Mouse (Mus musculus): Measurements from ENCODE around the gene Ehmt1. TPM values are rescaled to one million over a fixed set of nuclear protein-coding genes. Genes with fewer than 3 reads are reported as not detected.

Ehmt1 gene
- total and polyA plus RNA-seq, 2 experiments from 2014 or later, result 63.3 to 67.8 TPM

DNA sequence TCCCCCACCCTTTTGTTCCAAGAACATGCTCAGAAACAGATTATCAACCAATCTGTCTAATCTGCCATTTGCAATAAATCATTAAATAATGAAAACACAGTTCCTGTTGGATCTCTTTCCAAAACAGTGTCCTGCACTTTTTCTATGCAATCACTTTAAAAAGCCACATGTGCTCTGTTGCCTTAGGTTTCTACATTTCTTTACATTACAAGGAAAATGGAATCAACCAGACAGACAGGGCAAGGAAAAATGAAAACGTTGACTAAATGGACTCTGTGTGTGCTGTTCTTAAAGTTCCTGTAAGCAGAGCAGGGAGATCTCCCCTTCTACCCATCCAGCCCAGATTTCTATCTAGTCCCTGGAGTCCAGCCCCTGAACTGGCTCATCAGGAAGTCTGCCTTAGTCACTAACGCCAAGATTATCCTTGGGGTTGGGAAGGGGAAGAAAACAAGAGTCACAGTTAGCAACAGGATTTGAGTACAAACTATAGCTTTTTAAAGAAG, 13.7 kb downstream of the Ehmt1 start:
- Histone ChIP-seq H3K27ac (ENCODE audit: low read depth, low read length) (peak overlapping the region; percentile 67), H3K4me2 (ENCODE audit: low read depth, low read length, poor library complexity, severe bottlenecking) (no peak overlapping the region), H3K36me3 (ENCODE audit: insufficient read depth, low read length) (no peaks in the 10 kb centered on the region), H3K9me3 (ENCODE audit: low read length) (no peaks in the 10 kb centered on the region), H3K9ac (replicated peaks; ENCODE audit: low read length, poor library complexity, severe bottlenecking) (no peak overlapping the region), H3K4me3 (ENCODE audit: low read depth, low read length) (no peak overlapping the region), H3K4me1 (ENCODE audit: insufficient read depth, low read length) (0 out of 2 replicates have a peak, but pooled peaks cover 3% of the 10 kb centered on the region), H3K27me3 (ENCODE audit: insufficient read depth, low read length) (no peaks in the 10 kb centered on the region)
- no peak for TF ChIP-seq CTCF (IDR thresholded peaks at IDR 0.05)
- DNase-seq (ENCODE audit: low spot score) (no peak), ATAC-seq (ENCODE audit: low FRiP score) (no peak)
- 5% methylated on average over 2 of the region's 2 CpGs for WGBS

DNA sequence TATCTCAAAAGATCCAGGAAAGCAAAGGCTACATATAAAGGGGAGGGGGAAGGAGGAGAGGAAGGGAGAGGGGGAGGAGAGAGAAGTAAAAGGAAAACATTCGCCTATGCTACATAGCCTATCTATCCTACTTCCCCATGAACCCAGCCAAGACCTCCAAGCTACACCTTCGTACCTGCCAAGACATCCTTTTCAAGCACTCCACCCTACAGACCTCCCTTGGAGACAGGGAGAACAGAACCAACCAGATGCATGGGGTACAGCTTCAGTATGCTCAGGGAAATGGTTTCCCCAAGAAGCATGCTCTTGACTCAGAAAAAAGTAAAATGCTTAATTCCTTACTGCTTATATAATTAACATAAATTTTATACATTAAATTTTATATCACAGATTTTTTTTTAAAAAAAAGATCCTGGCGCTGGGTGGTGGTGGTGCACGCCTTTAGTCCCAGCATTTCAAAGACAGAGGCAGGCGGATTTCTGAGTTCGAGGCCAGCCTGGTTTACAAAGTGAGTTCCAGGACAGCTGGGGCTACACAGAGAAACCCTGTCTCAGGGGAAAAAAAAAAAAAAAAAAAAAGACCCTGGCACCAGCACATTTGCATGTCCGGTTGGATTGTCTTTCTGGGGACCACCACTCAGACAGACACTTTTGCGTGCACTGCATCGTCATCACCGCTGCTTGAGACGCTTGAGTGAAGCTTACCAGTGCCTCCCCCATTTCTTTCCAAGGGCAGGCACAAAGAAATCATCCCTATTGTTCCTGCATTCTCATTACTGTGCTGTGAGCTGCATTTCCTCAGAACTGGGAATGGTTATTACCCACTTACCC, 14.4 kb downstream of the Ehmt1 start:
- 0 out of 2 replicates have a peak, but pooled peaks cover 3% of the 10 kb centered on the region for H3K4me1 ChIP-seq (ENCODE audit: insufficient read depth, low read length)
- H3K4me2 ChIP-seq (ENCODE audit: low read depth, low read length, poor library complexity, severe bottlenecking), result no peak overlapping the region
- 47% methylated on average over 11 of the region's 11 CpGs for WGBS
- TF ChIP-seq CTCF (IDR thresholded peaks at IDR 0.05), result no peak
- DNase-seq (ENCODE audit: low spot score), result peak; percentile 32
- no peak overlapping the region for H3K4me3 ChIP-seq (ENCODE audit: low read depth, low read length)
- H3K9ac ChIP-seq (replicated peaks; ENCODE audit: low read length, poor library complexity, severe bottlenecking), result no peak overlapping the region
- no peak for ATAC-seq (ENCODE audit: low FRiP score)
- H3K9me3 ChIP-seq (ENCODE audit: low read length), result no peaks in the 10 kb centered on the region
- H3K27ac ChIP-seq (ENCODE audit: low read depth, low read length), result peak overlapping the region; percentile 67; the same call in 1 of the 2 replicates
- H3K36me3 ChIP-seq (ENCODE audit: insufficient read depth, low read length), result no peaks in the 10 kb centered on the region
- H3K27me3 ChIP-seq (ENCODE audit: insufficient read depth, low read length), result no peaks in the 10 kb centered on the region

DNA sequence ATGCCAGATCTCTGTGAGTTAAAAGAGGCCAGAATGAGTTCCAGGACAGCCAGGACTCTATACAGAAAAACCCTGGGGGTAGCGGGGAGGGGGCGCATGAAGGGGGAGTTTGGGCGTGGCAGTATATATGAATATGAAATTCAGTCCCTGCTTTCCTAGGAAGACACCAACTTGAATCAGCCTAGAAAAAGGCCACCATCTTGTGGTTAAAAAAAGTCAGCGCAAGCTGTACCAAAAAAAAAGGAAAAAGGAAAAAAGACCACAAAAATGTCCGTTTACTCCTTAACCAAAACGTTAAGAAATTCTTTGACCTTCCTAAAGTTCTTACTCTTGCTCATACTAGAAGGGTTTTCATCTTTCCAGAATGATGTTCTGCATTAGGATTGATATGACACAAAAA, 16.4 kb downstream of the Ehmt1 start:
- no peaks in the 10 kb centered on the region for H3K27me3 ChIP-seq (ENCODE audit: insufficient read depth, low read length)
- peak; percentile 21 for DNase-seq (ENCODE audit: low spot score)
- H3K4me1 ChIP-seq (ENCODE audit: insufficient read depth, low read length), result 0 out of 2 replicates have a peak, but pooled peaks cover 3% of the 10 kb centered on the region
- no peak for ATAC-seq (ENCODE audit: low FRiP score)
- 83% methylated on average over 6 of the region's 6 CpGs for WGBS
- peak; percentile 54 for TF ChIP-seq CTCF (IDR thresholded peaks at IDR 0.05)
- no peaks in the 10 kb centered on the region for H3K9me3 ChIP-seq (ENCODE audit: low read length)
- no peak overlapping the region for H3K4me2 ChIP-seq (ENCODE audit: low read depth, low read length, poor library complexity, severe bottlenecking)
- H3K27ac ChIP-seq (ENCODE audit: low read depth, low read length), result no peak overlapping the region
- no peak overlapping the region for H3K9ac ChIP-seq (replicated peaks; ENCODE audit: low read length, poor library complexity, severe bottlenecking)
- no peaks in the 10 kb centered on the region for H3K36me3 ChIP-seq (ENCODE audit: insufficient read depth, low read length)
- no peak overlapping the region for H3K4me3 ChIP-seq (ENCODE audit: low read depth, low read length)

- 56% methylated on average over 5 of the region's 5 CpGs for WGBS
- 0 out of 2 replicates have a peak, but pooled peaks cover 3% of the 10 kb centered on the region for H3K4me1 ChIP-seq (ENCODE audit: insufficient read depth, low read length)
- no peaks in the 10 kb centered on the region for H3K27me3 ChIP-seq (ENCODE audit: insufficient read depth, low read length)
- TF ChIP-seq CTCF (IDR thresholded peaks at IDR 0.05), result no peak
- no peak overlapping the region for H3K9ac ChIP-seq (replicated peaks; ENCODE audit: low read length, poor library complexity, severe bottlenecking)
- H3K27ac ChIP-seq (ENCODE audit: low read depth, low read length), result no peak overlapping the region
- ATAC-seq (ENCODE audit: low FRiP score) (no peak), DNase-seq (ENCODE audit: low spot score) (peak; percentile 29)
- no peak overlapping the region for H3K4me3 ChIP-seq (ENCODE audit: low read depth, low read length)
- no peaks in the 10 kb centered on the region for H3K36me3 ChIP-seq (ENCODE audit: insufficient read depth, low read length)
- H3K4me2 ChIP-seq (ENCODE audit: low read depth, low read length, poor library complexity, severe bottlenecking), result no peak overlapping the region
- H3K9me3 ChIP-seq (ENCODE audit: low read length), result no peaks in the 10 kb centered on the region
These were observed 18.4 kb downstream of the Ehmt1 start for GRCm38 (mm10) chr2:24901055-24901454.

DNA sequence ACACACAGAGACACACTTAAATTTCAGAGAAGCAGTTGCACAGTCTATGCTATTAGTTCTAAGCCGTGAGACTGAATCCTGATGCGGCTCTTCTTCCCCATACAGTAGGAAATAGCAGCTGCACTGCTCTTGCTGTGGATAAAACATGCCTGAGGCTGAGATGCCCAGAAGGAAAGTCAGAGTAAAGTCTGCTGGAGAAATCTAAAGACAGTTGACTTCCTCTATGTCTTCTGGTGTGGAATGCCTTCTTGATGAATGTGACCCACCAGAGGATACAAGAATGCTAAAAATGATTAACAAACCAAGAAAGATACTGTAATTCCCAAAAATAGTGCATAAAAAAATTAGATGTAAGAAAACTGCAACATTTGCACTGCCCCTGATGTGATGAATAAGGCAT, 20.1 kb downstream of the Ehmt1 start:
- Histone ChIP-seq H3K4me2 (ENCODE audit: low read depth, low read length, poor library complexity, severe bottlenecking) (no peak overlapping the region), H3K9me3 (ENCODE audit: low read length) (no peaks in the 10 kb centered on the region), H3K27me3 (ENCODE audit: insufficient read depth, low read length) (no peaks in the 10 kb centered on the region), H3K36me3 (ENCODE audit: insufficient read depth, low read length) (no peaks in the 10 kb centered on the region), H3K4me3 (ENCODE audit: low read depth, low read length) (no peak overlapping the region), H3K4me1 (ENCODE audit: insufficient read depth, low read length) (no peaks in the 10 kb centered on the region), H3K9ac (replicated peaks; ENCODE audit: low read length, poor library complexity, severe bottlenecking) (no peak overlapping the region), H3K27ac (ENCODE audit: low read depth, low read length) (no peak overlapping the region)
- WGBS, result 84% methylated on average over 2 of the region's 2 CpGs
- no peak for TF ChIP-seq CTCF (IDR thresholded peaks at IDR 0.05)
- no peak for ATAC-seq (ENCODE audit: low FRiP score)
- no peak for DNase-seq (ENCODE audit: low spot score)

DNA sequence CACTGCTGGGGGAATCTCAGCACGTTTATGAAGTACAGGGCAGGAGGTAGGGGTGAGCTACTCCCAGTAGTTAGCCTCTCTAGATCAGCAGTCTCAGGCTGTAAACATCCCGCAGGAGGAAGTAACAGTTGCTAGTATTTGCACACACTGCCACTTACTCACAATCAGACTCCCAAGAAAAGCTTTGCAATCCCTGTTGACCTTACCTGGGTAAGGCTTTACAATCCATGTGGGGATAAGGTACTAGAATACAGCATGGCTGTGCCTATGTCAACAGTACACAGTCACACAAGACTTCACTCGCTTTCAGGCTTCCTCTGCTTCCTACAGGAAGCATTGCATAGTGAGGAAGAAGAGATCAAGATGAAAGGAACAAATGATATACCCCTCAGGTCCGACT, 22.7 kb downstream of the Ehmt1 start:
- Histone ChIP-seq H3K4me2 (ENCODE audit: low read depth, low read length, poor library complexity, severe bottlenecking) (no peak overlapping the region), H3K27me3 (ENCODE audit: insufficient read depth, low read length) (no peaks in the 10 kb centered on the region), H3K4me1 (ENCODE audit: insufficient read depth, low read length) (no peaks in the 10 kb centered on the region), H3K9me3 (ENCODE audit: low read length) (no peaks in the 10 kb centered on the region), H3K9ac (replicated peaks; ENCODE audit: low read length, poor library complexity, severe bottlenecking) (no peak overlapping the region), H3K4me3 (ENCODE audit: low read depth, low read length) (no peak overlapping the region), H3K36me3 (ENCODE audit: insufficient read depth, low read length) (no peaks in the 10 kb centered on the region), H3K27ac (ENCODE audit: low read depth, low read length) (no peak overlapping the region)
- no peak for ATAC-seq (ENCODE audit: low FRiP score)
- no peak for DNase-seq (ENCODE audit: low spot score)
- TF ChIP-seq CTCF (IDR thresholded peaks at IDR 0.05), result no peak
- 96% methylated on average over 4 of the region's 4 CpGs for WGBS

All from midbrain, postnatal 0 days (tissue).